Mouse (Mus musculus) cerebellum, adult 2 months (tissue): ENCODE measurements at regions not wholly inside any gene's neighbourhood (a gene's known extent, or its start where the extent isn't known, plus 50 kb on each side); places are given as distances from the start of the nearest gene placed in this dataset.

ENCODE experiments used
- CTCF ChIP-seq: fragments of 200-500 bp; IDR thresholded peaks from 2 replicates; pipeline ENCODE4 v1.5.1; 2011; ENCODE audit warnings: low read depth, mild to moderate bottlenecking, control low read depth, low read length, moderate library complexity, borderline replicate concordance; ENCODE audit not compliant: insufficient read depth
- POLR2A ChIP-seq: fragments of 200-500 bp; IDR thresholded peaks from 2 replicates; pipeline ENCODE4 v1.6.1; 2011; ENCODE audit warnings: low read length, control low read depth, borderline replicate concordance; ENCODE audit not compliant: insufficient read depth

- no peak for TF ChIP-seq POLR2A
- TF ChIP-seq CTCF, result no peak; the same call in 1 of the 2 replicates
Measured at GRCm38 (mm10) chrX:44228847-44229246, 139.3 kb downstream of the Dcaf12l2 start.
